Mouse (Mus musculus) myocyte (in vitro differentiated cells): Measurements from ENCODE around the gene Rpl36al.

Source experiments
- MAX ChIP-seq: IDR thresholded peaks from one replicate; pipeline ENCODE4 v1.6.1; 2011; ENCODE audit warnings: low read depth, mild to moderate bottlenecking, control low read depth
- POLR2A ChIP-seq: IDR thresholded peaks from one replicate; pipeline ENCODE4 v1.6.1; 2011; ENCODE audit warnings: low read depth, mild to moderate bottlenecking, control low read depth, moderate library complexity; ENCODE audit not compliant: insufficient read length
- POLR2AphosphoS2 ChIP-seq: IDR thresholded peaks from one replicate; pipeline ENCODE4 v1.6.1; 2011; ENCODE audit warnings: low read depth, control low read depth; ENCODE audit not compliant: insufficient read length
- USF1 ChIP-seq: IDR thresholded peaks from one replicate; pipeline ENCODE4 v1.6.1; 2011; ENCODE audit warnings: low read depth, mild to moderate bottlenecking, control low read depth, moderate library complexity

DNA sequence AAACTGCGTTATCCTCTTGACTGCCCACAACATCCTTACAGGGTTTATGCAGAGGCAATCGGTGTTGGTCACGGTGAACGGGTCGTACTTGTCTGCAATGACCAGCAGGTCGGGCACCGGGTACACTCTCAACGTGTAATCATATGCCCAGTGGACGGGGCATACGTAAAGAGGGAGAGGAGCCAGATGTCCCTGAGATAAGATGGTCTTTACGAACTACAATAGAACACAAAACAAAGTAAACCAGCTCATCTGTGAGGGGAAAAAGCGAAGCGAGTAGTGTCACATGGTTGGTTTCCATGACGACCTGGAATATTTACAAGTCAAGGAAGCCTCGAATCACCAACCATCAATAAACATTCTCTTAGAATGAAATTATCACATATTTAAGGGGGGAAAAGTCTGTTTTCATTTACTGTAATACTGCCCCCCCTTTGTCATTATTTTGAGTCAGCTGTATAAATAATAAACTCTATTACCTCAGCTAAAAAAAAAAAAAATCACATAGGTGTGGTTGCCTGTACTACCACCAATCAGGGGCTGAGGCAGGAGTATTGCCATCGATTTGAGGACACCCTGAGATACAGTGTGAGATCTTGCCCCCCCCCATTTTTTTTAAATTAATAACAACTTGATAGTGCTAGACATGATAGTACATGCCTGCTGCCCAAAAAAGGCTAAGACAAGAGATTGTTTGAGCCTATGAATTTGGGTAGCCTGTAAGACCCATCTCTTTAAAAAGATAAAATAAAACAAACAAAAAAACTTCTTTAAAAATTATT lies 20.4 kb upstream of the Rpl36al start, which contains the start of gene Gm49384:
- TF ChIP-seq USF1 (no peak), POLR2A (no peak), POLR2AphosphoS2 (peak; percentile 17), MAX (no peak)
